Mouse (Mus musculus): Measurements from ENCODE around the gene Farp1.

Farp1 gene

GRCm38 (mm10) chr14:121054062-121054461 lies 19.1 kb downstream of the Farp1 start:
- ATAC-seq (ENCODE audit: insufficient number of reproducible peaks, low FRiP score, low TSS enrichment) = no peak

- no peak for ATAC-seq (ENCODE audit: insufficient number of reproducible peaks, low FRiP score, low TSS enrichment)
Measured at GRCm38 (mm10) chr14:121057750-121058149, 22.8 kb downstream of the Farp1 start.

GRCm38 (mm10) chr14:121058481-121058880 lies 23.5 kb downstream of the Farp1 start:
- no peak for ATAC-seq (ENCODE audit: insufficient number of reproducible peaks, low FRiP score, low TSS enrichment)

- no peak; the same call in 1 of the 2 replicates for ATAC-seq (ENCODE audit: insufficient number of reproducible peaks, low FRiP score, low TSS enrichment)
Measured at GRCm38 (mm10) chr14:121059266-121059665, 24.3 kb downstream of the Farp1 start.

GRCm38 (mm10) chr14:121060484-121060883 lies 25.5 kb downstream of the Farp1 start:
- no peak for ATAC-seq (ENCODE audit: insufficient number of reproducible peaks, low FRiP score, low TSS enrichment)

GRCm38 (mm10) chr14:121061686-121062085 lies 26.7 kb downstream of the Farp1 start:
- no peak for ATAC-seq (ENCODE audit: insufficient number of reproducible peaks, low FRiP score, low TSS enrichment)

GRCm38 (mm10) chr14:121062238-121063082 lies 27.5 kb downstream of the Farp1 start:
- peak; percentile 63 for ATAC-seq (ENCODE audit: insufficient number of reproducible peaks, low FRiP score, low TSS enrichment)

- no peak; the same call in 1 of the 2 replicates for ATAC-seq (ENCODE audit: insufficient number of reproducible peaks, low FRiP score, low TSS enrichment)
Measured at GRCm38 (mm10) chr14:121064726-121065125, 29.7 kb downstream of the Farp1 start.

- ATAC-seq (ENCODE audit: insufficient number of reproducible peaks, low FRiP score, low TSS enrichment) = no peak
Measured at GRCm38 (mm10) chr14:121073093-121073866, 38.3 kb downstream of the Farp1 start.

GRCm38 (mm10) chr14:121074197-121074734 lies 39.3 kb downstream of the Farp1 start:
- ATAC-seq (ENCODE audit: insufficient number of reproducible peaks, low FRiP score, low TSS enrichment) = no peak

GRCm38 (mm10) chr14:121080739-121081138 lies 45.7 kb downstream of the Farp1 start:
- ATAC-seq (ENCODE audit: insufficient number of reproducible peaks, low FRiP score, low TSS enrichment) = no peak

- 0 out of 2 replicates have a peak, but pooled peaks have one; percentile 40 for ATAC-seq (ENCODE audit: insufficient number of reproducible peaks, low FRiP score, low TSS enrichment)
Measured at GRCm38 (mm10) chr14:121082341-121082740, 47.3 kb downstream of the Farp1 start.

- no peak for ATAC-seq (ENCODE audit: insufficient number of reproducible peaks, low FRiP score, low TSS enrichment)
Measured at GRCm38 (mm10) chr14:121082793-121083192, 47.8 kb downstream of the Farp1 start.

GRCm38 (mm10) chr14:121083352-121083751 lies 48.4 kb downstream of the Farp1 start:
- no peak for ATAC-seq (ENCODE audit: insufficient number of reproducible peaks, low FRiP score, low TSS enrichment)

GRCm38 (mm10) chr14:121092517-121092916 lies 57.5 kb downstream of the Farp1 start:
- ATAC-seq (ENCODE audit: insufficient number of reproducible peaks, low FRiP score, low TSS enrichment) = no peak

- ATAC-seq (ENCODE audit: insufficient number of reproducible peaks, low FRiP score, low TSS enrichment) = no peak
Measured at GRCm38 (mm10) chr14:121093860-121094259, 58.9 kb downstream of the Farp1 start.

- no peak for ATAC-seq (ENCODE audit: insufficient number of reproducible peaks, low FRiP score, low TSS enrichment)
Measured at GRCm38 (mm10) chr14:121097640-121098435, 62.8 kb downstream of the Farp1 start.

GRCm38 (mm10) chr14:121099120-121099519 lies 64.1 kb downstream of the Farp1 start:
- no peak for ATAC-seq (ENCODE audit: insufficient number of reproducible peaks, low FRiP score, low TSS enrichment)

- no peak for ATAC-seq (ENCODE audit: insufficient number of reproducible peaks, low FRiP score, low TSS enrichment)
Measured at GRCm38 (mm10) chr14:121099876-121100275, 64.9 kb downstream of the Farp1 start.

- no peak for ATAC-seq (ENCODE audit: insufficient number of reproducible peaks, low FRiP score, low TSS enrichment)
Measured at GRCm38 (mm10) chr14:121100829-121101228, 65.8 kb downstream of the Farp1 start.
